Mouse (Mus musculus): ENCODE results near the gene Arcn1.

DNA sequence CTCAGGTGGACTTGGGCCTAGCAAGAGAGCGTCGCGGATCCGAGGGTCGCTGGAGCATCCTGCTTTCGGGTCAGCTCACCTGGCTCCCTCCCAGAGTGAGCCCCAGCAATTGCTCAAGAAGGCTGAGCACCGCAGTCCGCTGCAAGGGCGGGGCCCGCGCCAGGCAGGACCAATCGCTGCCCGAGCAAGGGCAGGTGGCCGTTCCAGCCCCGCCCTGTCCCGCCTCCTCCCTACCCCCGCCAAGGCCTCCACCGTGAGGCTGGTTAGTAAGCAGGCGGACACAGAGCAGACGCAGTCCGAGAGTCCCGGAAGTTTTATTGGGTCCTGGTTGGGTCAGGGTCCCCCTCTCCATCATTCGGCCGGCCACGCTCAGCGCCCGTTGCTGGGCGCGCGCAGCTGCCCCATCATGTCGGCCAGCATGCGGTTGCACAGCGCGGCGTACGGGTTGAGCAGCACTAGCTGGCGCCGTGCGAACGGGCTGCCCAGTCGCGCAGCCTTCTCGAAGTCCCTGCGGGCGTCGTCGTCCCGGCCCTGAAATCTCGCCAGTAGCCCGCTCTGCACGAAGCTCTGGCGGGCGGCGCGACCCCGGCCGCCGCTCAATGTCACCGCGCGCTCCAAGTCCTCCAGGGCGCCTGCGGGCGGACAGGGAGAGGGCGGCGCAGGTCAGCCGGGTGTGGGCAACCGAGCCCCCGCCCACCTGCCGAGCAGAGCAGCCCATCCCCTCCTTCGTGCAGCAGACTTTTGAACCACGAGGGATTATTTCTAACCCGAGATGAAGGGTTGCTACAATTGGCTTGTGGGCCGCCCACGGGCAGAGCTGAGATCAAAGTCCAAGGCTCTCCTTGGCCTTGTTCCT, 31.7 kb upstream of the Arcn1 start, which contains the start of gene Tmem25:
- TF ChIP-seq CTCF (conservative IDR thresholded peaks at IDR 0.05; ENCODE audit: insufficient read depth, insufficient read length, low read depth, low read length) = no peak
- peak; percentile 42 for TF ChIP-seq POLR2A (IDR thresholded peaks at IDR 0.05; ENCODE audit: low read depth, low read length)
